Mouse (Mus musculus) hindbrain, embryonic 11.5 days (tissue): Measurements from ENCODE around the gene Chrm1. TPM values are rescaled to one million over a fixed set of nuclear protein-coding genes. Genes with fewer than 3 reads are reported as not detected.

Experiments
- ATAC-seq: fragments of 200-750 bp; cut with Nextera tagmentation; 2 replicates; pipeline ENCODE4 v1.8.0; 2017; ENCODE audit warnings: mild to moderate bottlenecking, moderate TSS enrichment, moderate library complexity; ENCODE audit not compliant: low FRiP score
- DNase-seq: peaks from one replicate; pipeline ENCODE4 v3.0.0-alpha.2; 2015; ENCODE audit warnings: low spot score
- H3K27ac ChIP-seq: fragments of 300-500 bp; sonication (generic); 2 replicates; pipeline ENCODE4 v1.5.1; 2014; ENCODE audit warnings: mild to moderate bottlenecking, low read depth, low read length
- H3K27me3 ChIP-seq: fragments of 300-500 bp; sonication (generic); 2 replicates; pipeline ENCODE4 v1.6.1; 2014; ENCODE audit warnings: mild to moderate bottlenecking, low read length, moderate library complexity, mixed read lengths; ENCODE audit not compliant: control insufficient read depth, insufficient read depth
- H3K36me3 ChIP-seq: fragments of 300-500 bp; sonication (generic); 2 replicates; pipeline ENCODE4 v1.6.1; 2014; ENCODE audit warnings: mild to moderate bottlenecking, low read length, moderate library complexity, mixed read lengths; ENCODE audit not compliant: control insufficient read depth, insufficient read depth
- H3K4me1 ChIP-seq: fragments of 300-500 bp; sonication (generic); replicated peaks from 2 replicates; pipeline ENCODE4 v1.6.1; 2014; ENCODE audit warnings: low read length, mixed read lengths; ENCODE audit not compliant: control insufficient read depth, insufficient read depth
- H3K4me2 ChIP-seq: fragments of 300-500 bp; sonication (generic); replicated peaks from 2 replicates; pipeline ENCODE4 v1.6.1; 2014; ENCODE audit warnings: mild to moderate bottlenecking, low read depth, low read length
- H3K4me3 ChIP-seq: fragments of 300-500 bp; sonication (generic); 2 replicates; pipeline ENCODE4 v1.5.1; 2014; ENCODE audit warnings: low read depth, low read length
- H3K9ac ChIP-seq: fragments of 300-500 bp; sonication (generic); 2 replicates; pipeline ENCODE4 v1.6.1; 2014; ENCODE audit warnings: low read depth, low read length
- H3K9me3 ChIP-seq: fragments of 300-500 bp; sonication (generic); 2 replicates; pipeline ENCODE4 v1.6.1; 2016; ENCODE audit warnings: low read length; ENCODE audit not compliant: control insufficient read depth
- WGBS: fragments of 180-500 bp; shearing (Covaris S2); extraction: QIAGEN DNeasy Blood & Tissue Kit; methylation state at CpG from one replicate; pipeline ENCODE4 v1.1.7; 2014; 5-methylcytosine and 5-hydroxymethylcytosine counted together
- polyA plus RNA-seq: library from polyadenylated mRNA; unstranded; fragments of >200 nt; fragmentation: Nextera tagmentation; extraction: Ambion mirVana; gene quantifications from 2 replicates; pipeline ENCODE4 v1.2.1, GENCODE M21; 2014

Chrm1 gene
- polyA plus RNA-seq, 1 experiment from 2014 or later, result 0.20 TPM

DNA sequence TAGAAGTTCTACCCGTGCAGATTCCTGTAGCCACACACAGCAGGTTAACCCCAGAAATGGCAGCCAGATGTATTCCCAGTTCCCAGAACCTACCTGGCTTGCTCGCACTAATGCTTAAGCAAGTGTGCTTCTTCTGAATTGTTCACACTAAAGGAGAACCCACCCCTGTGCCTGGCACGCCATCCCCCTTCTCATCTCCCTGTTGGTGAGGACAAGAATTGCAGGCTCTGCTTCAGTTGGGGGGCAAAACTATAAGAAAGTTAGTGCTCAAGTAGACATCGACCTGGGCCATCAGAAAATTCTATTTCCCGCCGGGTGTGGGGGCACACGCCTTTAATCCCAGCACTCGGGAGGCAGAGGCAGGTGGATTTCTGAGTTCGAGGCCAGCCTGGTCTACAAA, 36.1 kb downstream of the Chrm1 start:
- H3K9ac ChIP-seq, result no peak overlapping the region
- no peaks in the 10 kb centered on the region for H3K9me3 ChIP-seq
- no peaks in the 10 kb centered on the region for H3K36me3 ChIP-seq
- H3K27me3 ChIP-seq, result no peaks in the 10 kb centered on the region
- H3K4me3 ChIP-seq, result no peak overlapping the region
- no peak for DNase-seq
- ATAC-seq, result no peak
- no peaks in the 10 kb centered on the region for H3K4me1 ChIP-seq
- 80% methylated on average over 9 of the region's 9 CpGs for WGBS
- H3K27ac ChIP-seq, result no peak overlapping the region
- H3K4me2 ChIP-seq, result no peak overlapping the region

DNA sequence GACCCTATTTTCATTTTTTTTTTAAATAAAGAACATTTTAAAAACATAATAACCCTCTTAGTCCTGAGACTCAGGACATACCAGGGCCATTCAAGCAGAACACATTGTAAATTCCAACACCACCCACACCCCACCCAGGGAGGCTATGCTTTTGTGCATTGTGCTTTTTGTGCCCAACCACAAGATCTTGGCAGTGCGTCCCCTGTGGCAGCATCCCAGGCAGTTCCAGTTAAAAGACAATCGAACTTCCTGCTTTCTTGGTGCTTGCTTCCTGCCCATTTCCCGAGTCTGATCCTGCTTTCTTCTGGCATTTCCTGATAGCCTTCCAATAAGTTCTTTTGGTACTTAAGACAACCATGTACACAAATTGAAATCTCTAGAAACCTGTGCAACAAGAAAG, 38.9 kb downstream of the Chrm1 start:
- Histone ChIP-seq H3K4me3 (no peak overlapping the region), H3K4me2 (no peak overlapping the region), H3K36me3 (peaks cover under 1% of the 10 kb centered on the region; the same call in 1 of the 2 replicates), H3K9ac (no peak overlapping the region), H3K27ac (no peak overlapping the region), H3K27me3 (no peaks in the 10 kb centered on the region), H3K4me1 (no peaks in the 10 kb centered on the region), H3K9me3 (no peaks in the 10 kb centered on the region)
- ATAC-seq (no peak), DNase-seq (no peak)
- 53% methylated on average over 3 of the region's 3 CpGs for WGBS

DNA sequence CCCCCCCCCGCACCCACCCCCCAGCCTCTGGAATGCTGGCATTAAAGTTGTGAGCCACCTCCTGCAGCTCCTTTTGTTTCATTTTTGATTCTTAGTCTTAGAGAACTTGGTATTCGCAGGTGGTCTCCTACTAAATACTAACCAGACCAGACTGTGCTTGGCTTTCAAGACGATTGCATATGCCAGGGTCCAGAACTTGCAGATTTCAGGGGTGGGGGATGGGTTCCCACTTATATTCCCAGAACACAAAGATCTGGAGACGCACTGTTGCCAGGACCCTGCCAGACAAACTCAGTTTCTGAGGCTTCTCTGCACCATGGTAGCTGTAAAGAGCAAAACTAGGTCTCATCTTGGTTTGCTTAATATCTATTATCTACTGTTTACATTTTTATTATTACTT, 40.0 kb downstream of the Chrm1 start:
- DNase-seq, result no peak
- Histone ChIP-seq H3K27ac (no peak overlapping the region), H3K36me3 (peaks cover 8% of the 10 kb centered on the region), H3K4me2 (no peak overlapping the region), H3K27me3 (no peaks in the 10 kb centered on the region), H3K9ac (no peak overlapping the region), H3K4me1 (no peaks in the 10 kb centered on the region), H3K4me3 (no peak overlapping the region), H3K9me3 (no peaks in the 10 kb centered on the region)
- WGBS, result 54% methylated on average over 4 of the region's 4 CpGs
- ATAC-seq, result no peak

DNA sequence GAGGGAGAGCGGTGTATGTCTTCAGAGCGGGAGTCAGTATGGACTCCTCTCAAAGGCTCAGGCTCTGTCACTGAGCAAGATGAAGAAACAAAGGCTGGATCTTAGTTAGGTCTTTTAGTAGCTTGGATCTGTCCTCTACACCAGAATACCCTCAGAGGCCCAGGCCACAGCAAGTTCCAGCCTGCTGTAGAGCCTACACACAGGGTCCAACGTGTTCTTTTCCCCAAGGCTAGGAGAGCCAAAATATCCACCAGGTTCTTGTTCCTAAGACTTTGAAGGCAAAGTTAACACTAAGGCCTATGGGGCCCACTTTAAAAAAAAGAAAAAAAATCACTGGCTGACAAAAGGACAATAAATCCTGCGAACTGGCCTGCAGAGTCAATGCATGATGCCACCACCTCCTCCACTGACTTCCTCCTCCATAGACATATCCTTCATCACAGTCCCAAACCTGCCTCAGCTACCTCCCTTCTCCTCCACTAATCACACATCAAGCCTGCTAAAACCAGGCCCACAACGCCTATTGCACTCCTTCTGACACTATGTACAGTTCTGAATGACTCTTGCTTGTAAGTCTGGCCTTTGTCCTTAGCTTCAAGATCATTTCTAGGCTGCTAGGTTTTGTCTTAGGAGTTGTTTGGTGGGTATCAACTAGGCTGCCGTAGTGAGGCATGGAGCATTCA, 41.6 kb downstream of the Chrm1 start:
- Histone ChIP-seq H3K36me3 (peaks cover 8% of the 10 kb centered on the region), H3K4me2 (no peak overlapping the region), H3K9me3 (no peaks in the 10 kb centered on the region), H3K27me3 (no peaks in the 10 kb centered on the region), H3K4me3 (no peak overlapping the region), H3K4me1 (no peaks in the 10 kb centered on the region), H3K27ac (no peak overlapping the region), H3K9ac (no peak overlapping the region)
- DNase-seq (no peak), ATAC-seq (no peak)
- 77% methylated on average over 6 of the region's 6 CpGs for WGBS

DNA sequence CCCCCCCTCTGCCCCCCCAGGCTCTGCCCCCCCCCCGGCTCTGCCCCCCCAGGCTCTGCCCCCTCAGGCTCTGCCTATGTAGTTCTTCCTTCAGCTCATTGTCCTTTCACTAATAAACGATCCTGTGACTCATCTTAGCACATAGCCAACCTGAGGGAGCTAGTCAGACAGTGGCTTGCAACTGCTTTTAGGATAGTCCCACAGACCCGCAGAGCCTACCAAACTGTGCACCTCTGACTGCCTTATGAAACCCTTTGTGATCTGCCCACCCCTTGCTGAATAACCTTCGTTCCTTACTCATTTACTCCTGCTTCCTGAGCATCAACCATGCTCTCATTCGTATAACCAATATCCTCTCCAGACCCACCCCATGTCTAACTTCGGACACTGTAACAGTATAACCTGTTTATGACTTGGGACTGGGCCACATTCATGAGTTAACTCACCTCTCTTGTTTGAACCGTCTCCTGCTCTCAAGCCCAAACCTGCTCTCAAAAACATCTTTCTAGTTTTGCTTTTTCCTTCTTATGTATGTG, 42.6 kb downstream of the Chrm1 start:
- WGBS, result 92% methylated on average over 6 of the region's 7 CpGs
- no peak for DNase-seq
- H3K36me3 ChIP-seq, result peaks cover 8% of the 10 kb centered on the region
- no peak overlapping the region for H3K27ac ChIP-seq
- no peaks in the 10 kb centered on the region for H3K9me3 ChIP-seq
- no peak overlapping the region for H3K9ac ChIP-seq
- H3K4me1 ChIP-seq, result no peaks in the 10 kb centered on the region
- H3K4me2 ChIP-seq, result no peak overlapping the region
- no peak for ATAC-seq
- no peaks in the 10 kb centered on the region for H3K27me3 ChIP-seq
- H3K4me3 ChIP-seq, result no peak overlapping the region

DNA sequence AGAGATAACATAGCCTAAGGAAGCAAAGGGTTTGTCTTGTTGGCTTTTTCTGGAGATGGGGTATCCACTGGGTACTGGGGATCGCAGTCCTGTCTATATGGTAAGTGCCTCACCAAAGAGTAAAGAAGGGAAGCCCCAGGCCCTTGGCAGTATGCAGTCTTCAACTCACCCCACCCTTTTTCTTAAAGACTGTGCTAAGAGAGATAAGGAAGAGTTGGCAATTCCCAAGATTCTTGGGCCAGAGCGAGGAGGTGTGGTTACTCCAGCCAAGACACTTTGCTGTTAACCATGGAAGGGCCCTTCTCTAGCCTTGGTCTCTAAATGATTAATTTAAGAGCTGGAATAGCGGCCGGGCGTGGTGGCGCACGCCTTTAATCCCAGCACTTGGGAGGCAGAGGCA, 43.3 kb downstream of the Chrm1 start:
- H3K27ac ChIP-seq, result no peak overlapping the region
- ATAC-seq (no peak), DNase-seq (no peak)
- no peak overlapping the region for H3K9ac ChIP-seq
- 0 out of 2 replicates have a peak, but pooled peaks cover 5% of the 10 kb centered on the region for H3K4me1 ChIP-seq
- peaks cover 8% of the 10 kb centered on the region for H3K36me3 ChIP-seq
- H3K27me3 ChIP-seq, result no peaks in the 10 kb centered on the region
- no peak overlapping the region for H3K4me3 ChIP-seq
- no peaks in the 10 kb centered on the region for H3K9me3 ChIP-seq
- no peak overlapping the region for H3K4me2 ChIP-seq
- WGBS, result 97% methylated on average over 7 of the region's 7 CpGs

DNA sequence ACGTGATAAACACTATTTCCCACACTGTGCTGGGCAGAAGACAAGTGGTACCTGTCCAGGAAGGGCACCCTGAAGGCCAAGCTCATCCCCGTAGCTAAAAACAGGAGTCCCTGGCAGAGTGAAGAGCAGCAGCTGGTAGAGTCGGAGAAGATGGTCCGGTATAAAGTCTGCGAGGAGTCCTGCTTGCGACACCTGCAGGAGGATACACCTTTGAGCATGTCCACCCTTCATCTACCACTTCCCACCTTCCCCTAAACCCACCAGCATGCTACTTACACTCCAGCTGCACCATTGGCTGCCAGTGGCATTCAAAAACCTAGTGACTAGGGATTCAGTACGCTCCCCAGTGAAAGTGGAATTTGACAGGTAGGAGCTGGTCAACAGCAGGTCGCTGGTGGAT, 45.4 kb downstream of the Chrm1 start:
- peaks cover 8% of the 10 kb centered on the region for H3K36me3 ChIP-seq
- H3K4me3 ChIP-seq, result no peak overlapping the region
- no peak for ATAC-seq
- H3K9me3 ChIP-seq, result no peaks in the 10 kb centered on the region
- 0 out of 2 replicates have a peak, but pooled peaks cover 5% of the 10 kb centered on the region for H3K4me1 ChIP-seq
- no peak overlapping the region for H3K27ac ChIP-seq
- H3K27me3 ChIP-seq, result no peaks in the 10 kb centered on the region
- H3K4me2 ChIP-seq, result no peak overlapping the region
- 92% methylated on average over 8 of the region's 8 CpGs for WGBS
- no peak overlapping the region for H3K9ac ChIP-seq
- no peak for DNase-seq

DNA sequence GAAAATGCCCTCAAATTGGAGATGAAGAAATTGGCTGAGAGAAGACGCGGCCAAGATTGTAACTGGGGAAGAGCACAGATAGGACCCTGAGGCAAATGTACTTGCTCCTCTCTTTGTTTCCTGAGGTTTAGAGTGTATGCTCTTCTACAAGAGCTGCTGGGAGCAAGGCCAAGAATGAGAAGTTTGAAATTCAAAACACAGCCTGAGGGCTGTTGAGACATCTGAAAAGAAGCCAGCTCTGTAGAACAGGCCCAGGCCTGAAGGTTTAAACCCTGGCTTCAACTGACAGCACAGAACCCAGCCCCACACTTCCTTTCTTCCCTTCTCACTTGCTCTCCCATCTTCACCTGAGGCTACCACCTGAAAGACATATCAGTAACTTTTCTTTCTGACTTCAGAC, 46.5 kb downstream of the Chrm1 start:
- Histone ChIP-seq H3K27me3 (no peaks in the 10 kb centered on the region), H3K4me1 (0 out of 2 replicates have a peak, but pooled peaks cover 5% of the 10 kb centered on the region), H3K4me3 (no peak overlapping the region), H3K36me3 (peaks cover 8% of the 10 kb centered on the region), H3K4me2 (no peak overlapping the region), H3K9me3 (no peaks in the 10 kb centered on the region), H3K27ac (no peak overlapping the region), H3K9ac (no peak overlapping the region)
- ATAC-seq, result no peak
- WGBS, result 90% methylated on average over 2 of the region's 2 CpGs
- DNase-seq, result no peak

DNA sequence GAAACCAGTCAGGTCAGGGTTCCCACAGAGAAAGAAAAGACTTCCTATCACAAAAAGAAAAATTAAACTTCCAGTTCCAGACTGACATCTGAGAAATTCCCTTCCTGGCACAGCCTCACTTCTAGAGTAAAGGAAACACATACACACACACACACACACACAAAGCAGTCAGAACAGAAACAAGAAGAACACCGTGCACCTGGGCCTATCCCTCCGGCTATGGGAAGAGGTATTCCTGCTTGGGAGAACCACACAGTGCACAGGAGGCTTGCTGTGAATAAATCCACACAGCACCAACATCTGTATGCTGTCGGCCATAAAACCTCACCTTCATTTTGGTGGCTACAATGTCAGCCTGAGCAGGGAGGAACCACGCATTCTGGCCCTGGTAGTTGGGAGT, 47.9 kb downstream of the Chrm1 start:
- peak overlapping the region; percentile 48 for H3K4me2 ChIP-seq
- WGBS, result 85% methylated on average over 4 of the region's 4 CpGs
- peak overlapping the region; percentile 75 for H3K4me3 ChIP-seq
- H3K36me3 ChIP-seq, result peaks cover 8% of the 10 kb centered on the region
- no peak overlapping the region for H3K27ac ChIP-seq
- no peak overlapping the region for H3K9ac ChIP-seq
- no peaks in the 10 kb centered on the region for H3K9me3 ChIP-seq
- H3K27me3 ChIP-seq, result no peaks in the 10 kb centered on the region
- 0 out of 2 replicates have a peak, but pooled peaks cover 5% of the 10 kb centered on the region for H3K4me1 ChIP-seq
- DNase-seq (no peak), ATAC-seq (no peak)
